Mouse (Mus musculus) kidney, embryonic 15.5 days (tissue): Measurements from ENCODE around the gene Lta. TPM values are rescaled to one million over a fixed set of nuclear protein-coding genes. Genes with fewer than 3 reads are reported as not detected.
A peak's percentile ranks its signal among the peaks of the same experiment; 100 is the strongest.

Experiments used
- ATAC-seq: fragments of 200-750 bp; cut with Nextera tagmentation; replicated peaks from 2 replicates; pipeline ENCODE4 v1.8.0; 2017; ENCODE audit warnings: moderate TSS enrichment; ENCODE audit not compliant: low FRiP score
- H3K27ac ChIP-seq: fragments of 300-500 bp; sonication (generic); 2 replicates; pipeline ENCODE4 v1.5.1; 2015; ENCODE audit warnings: mild to moderate bottlenecking, inconsistent platforms
- H3K27me3 ChIP-seq: fragments of 300-500 bp; sonication (generic); 2 replicates; pipeline ENCODE4 v1.6.1; 2015; ENCODE audit warnings: inconsistent platforms
- H3K36me3 ChIP-seq: fragments of 300-500 bp; sonication (generic); 2 replicates; pipeline ENCODE4 v1.6.1; 2015; ENCODE audit warnings: inconsistent platforms
- H3K4me1 ChIP-seq: fragments of 300-500 bp; sonication (generic); 2 replicates; pipeline ENCODE4 v1.6.1; 2015; ENCODE audit warnings: inconsistent platforms
- H3K4me2 ChIP-seq: fragments of 300-500 bp; sonication (generic); 2 replicates; pipeline ENCODE4 v1.6.1; 2015; ENCODE audit warnings: moderate library complexity, mild to moderate bottlenecking, inconsistent platforms
- H3K4me3 ChIP-seq: fragments of 300-500 bp; sonication (generic); replicated peaks from 2 replicates; pipeline ENCODE4 v1.5.1; 2015; ENCODE audit warnings: mild to moderate bottlenecking, inconsistent platforms
- H3K9ac ChIP-seq: fragments of 300-500 bp; sonication (generic); 2 replicates; pipeline ENCODE4 v1.6.1; 2015; ENCODE audit warnings: mild to moderate bottlenecking, inconsistent platforms
- H3K9me3 ChIP-seq: fragments of 300-500 bp; sonication (generic); replicated peaks from 2 replicates; pipeline ENCODE4 v1.6.1; 2016; ENCODE audit warnings: inconsistent platforms
- WGBS: fragments of 180-500 bp; shearing (Covaris S2); methylation state at CpG from one replicate; pipeline ENCODE4 v1.1.7; 2015; ENCODE audit warnings: mixed read lengths; 5-methylcytosine and 5-hydroxymethylcytosine counted together
- polyA plus RNA-seq: library from polyadenylated mRNA; unstranded; fragments of >200 nt; fragmentation: Nextera tagmentation; extraction: Ambion mirVana; gene quantifications from 2 replicates; pipeline ENCODE4 v1.2.1, GENCODE M21; 2015

The Lta gene
- polyA plus RNA-seq, 1 experiment from 2014 or later, result 0.10 TPM

- no peak for ATAC-seq
- Histone ChIP-seq H3K4me3 (no peak overlapping the region), H3K4me2 (no peak overlapping the region), H3K4me1 (peaks cover 26% of the 10 kb centered on the region), H3K27me3 (peaks cover 88% of the 10 kb centered on the region), H3K36me3 (no peaks in the 10 kb centered on the region), H3K9ac (no peak overlapping the region), H3K9me3 (no peaks in the 10 kb centered on the region), H3K27ac (no peak overlapping the region)
- WGBS, result 31% methylated on average over 8 of the region's 8 CpGs
Observed at GRCm38 (mm10) chr17:35198946-35199345, 6.2 kb downstream of the Lta start.

- Histone ChIP-seq H3K4me2 (no peak overlapping the region), H3K9ac (no peak overlapping the region), H3K9me3 (no peaks in the 10 kb centered on the region), H3K4me1 (peaks cover 26% of the 10 kb centered on the region), H3K27ac (no peak overlapping the region), H3K27me3 (peaks cover 87% of the 10 kb centered on the region), H3K36me3 (no peaks in the 10 kb centered on the region), H3K4me3 (no peak overlapping the region)
- WGBS, result 71% methylated on average over 7 of the region's 7 CpGs
- ATAC-seq, result no peak
Observed at GRCm38 (mm10) chr17:35198029-35198428, 7.1 kb downstream of the Lta start.

DNA sequence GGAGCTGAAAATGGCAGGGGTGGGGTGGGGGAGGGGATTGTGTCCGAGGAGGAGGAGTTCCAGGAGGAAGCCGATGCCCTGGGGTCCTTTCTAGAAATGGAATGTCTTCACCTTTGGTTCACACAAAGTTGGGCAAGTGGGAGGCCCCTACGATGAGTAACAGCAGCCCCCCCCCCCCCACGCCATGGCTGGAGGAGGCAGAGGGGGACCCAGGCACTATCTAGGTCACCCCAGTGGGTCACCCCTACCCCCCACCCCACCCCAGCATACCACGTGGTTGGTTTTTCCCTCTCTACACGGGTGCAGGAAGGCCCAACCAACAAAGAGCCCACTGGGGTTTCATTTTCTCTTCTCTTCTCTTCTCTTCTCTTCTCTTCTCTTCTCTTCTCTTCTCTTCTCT, 8.0 kb downstream of the Lta start:
- Histone ChIP-seq H3K27me3 (peaks cover 78% of the 10 kb centered on the region), H3K4me3 (no peak overlapping the region), H3K36me3 (no peaks in the 10 kb centered on the region), H3K9me3 (no peaks in the 10 kb centered on the region), H3K4me1 (peaks cover 26% of the 10 kb centered on the region), H3K4me2 (no peak overlapping the region), H3K9ac (no peak overlapping the region), H3K27ac (no peak overlapping the region)
- WGBS, result 46% methylated on average over 6 of the region's 6 CpGs
- ATAC-seq, result no peak

GRCm38 (mm10) chr17:35196321-35196641, 8.9 kb downstream of the Lta start:
- Histone ChIP-seq H3K4me2 (peak overlapping the region; percentile 83), H3K9me3 (no peaks in the 10 kb centered on the region), H3K27me3 (peaks cover 70% of the 10 kb centered on the region), H3K9ac (no peak overlapping the region), H3K4me1 (peaks cover 22% of the 10 kb centered on the region), H3K27ac (no peak overlapping the region), H3K36me3 (no peaks in the 10 kb centered on the region), H3K4me3 (peak overlapping the region; percentile 49)
- ATAC-seq, result 0 out of 2 replicates have a peak, but pooled peaks have one; percentile 31
- WGBS, result 29% methylated on average over 9 of the region's 9 CpGs

DNA sequence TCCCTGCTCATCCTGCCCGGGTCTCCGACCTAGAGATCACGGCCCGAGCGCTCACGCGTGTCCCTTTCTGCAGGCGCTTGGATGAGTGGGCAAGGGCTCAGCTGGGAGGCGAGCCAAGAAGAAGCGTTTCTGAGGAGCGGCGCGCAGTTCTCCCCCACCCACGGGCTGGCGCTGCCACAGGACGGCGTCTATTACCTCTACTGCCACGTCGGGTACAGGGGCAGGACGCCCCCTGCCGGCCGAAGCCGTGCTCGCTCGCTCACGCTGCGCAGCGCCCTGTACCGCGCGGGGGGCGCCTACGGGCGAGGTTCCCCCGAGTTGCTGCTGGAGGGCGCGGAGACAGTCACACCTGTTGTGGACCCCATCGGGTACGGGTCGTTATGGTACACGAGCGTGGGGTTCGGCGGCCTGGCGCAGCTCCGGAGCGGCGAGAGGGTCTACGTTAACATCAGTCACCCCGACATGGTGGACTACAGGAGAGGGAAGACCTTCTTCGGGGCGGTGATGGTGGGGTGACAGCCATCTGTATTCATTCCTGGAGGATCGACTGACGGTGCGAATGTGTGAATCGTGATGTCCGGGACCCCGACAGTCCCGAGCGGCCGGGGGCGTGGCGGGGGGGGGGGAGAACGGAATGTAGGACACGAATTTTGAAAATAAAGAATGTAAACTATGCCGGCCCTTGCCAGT, 9.4 kb downstream of the Lta start:
- Histone ChIP-seq H3K9ac (peak overlapping the region; percentile 37), H3K4me2 (peak overlapping the region; percentile 83), H3K4me1 (peaks cover 22% of the 10 kb centered on the region), H3K27ac (no peak overlapping the region), H3K4me3 (peak overlapping the region; percentile 49), H3K9me3 (no peaks in the 10 kb centered on the region), H3K27me3 (peaks cover 65% of the 10 kb centered on the region), H3K36me3 (no peaks in the 10 kb centered on the region)
- WGBS, result 1% methylated on average over 66 of the region's 66 CpGs
- ATAC-seq, result peak; percentile 81

DNA sequence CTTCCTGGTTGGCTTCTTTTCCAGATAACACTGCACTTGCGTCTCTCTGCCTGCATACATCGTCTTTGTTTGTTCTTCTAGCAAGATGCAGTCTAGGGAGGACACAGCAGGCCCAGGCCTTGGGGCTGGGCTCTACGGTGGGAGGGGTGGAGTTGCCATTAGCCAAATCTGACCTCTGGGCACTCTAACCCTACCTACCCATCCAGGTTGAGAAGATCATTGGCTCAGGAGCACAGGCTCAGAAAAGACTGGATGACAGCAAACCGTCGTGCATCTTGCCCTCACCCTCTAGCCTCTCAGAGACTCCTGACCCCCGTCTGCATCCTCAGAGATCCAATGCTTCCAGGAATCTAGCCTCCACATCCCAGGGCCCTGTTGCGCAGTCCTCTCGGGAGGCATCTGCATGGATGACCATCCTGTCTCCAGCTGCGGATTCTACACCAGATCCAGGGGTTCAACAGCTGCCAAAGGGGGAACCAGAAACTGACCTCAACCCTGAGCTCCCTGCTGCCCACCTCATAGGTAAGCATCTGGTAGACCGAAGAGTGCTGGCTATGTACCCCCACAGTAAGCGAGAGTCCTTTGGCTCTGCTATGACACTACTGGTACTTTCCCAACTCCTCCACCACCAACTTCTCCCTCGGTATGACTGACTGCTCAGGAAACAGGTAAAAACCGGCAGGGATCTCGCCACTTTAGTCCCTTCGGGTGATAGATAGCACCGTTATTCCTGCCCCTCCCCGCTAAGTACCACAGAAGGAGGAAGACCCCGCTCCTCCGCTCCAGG, 10.1 kb downstream of the Lta start:
- Histone ChIP-seq H3K9ac (peak overlapping the region; percentile 37; the same call in 1 of the 2 replicates), H3K4me3 (peak overlapping the region; percentile 49), H3K27ac (no peak overlapping the region), H3K4me2 (peak overlapping the region; percentile 83), H3K36me3 (no peaks in the 10 kb centered on the region), H3K4me1 (peaks cover 22% of the 10 kb centered on the region), H3K27me3 (peaks cover 57% of the 10 kb centered on the region), H3K9me3 (no peaks in the 10 kb centered on the region)
- 43% methylated on average over 19 of the region's 19 CpGs for WGBS
- ATAC-seq, result peak; percentile 53

DNA sequence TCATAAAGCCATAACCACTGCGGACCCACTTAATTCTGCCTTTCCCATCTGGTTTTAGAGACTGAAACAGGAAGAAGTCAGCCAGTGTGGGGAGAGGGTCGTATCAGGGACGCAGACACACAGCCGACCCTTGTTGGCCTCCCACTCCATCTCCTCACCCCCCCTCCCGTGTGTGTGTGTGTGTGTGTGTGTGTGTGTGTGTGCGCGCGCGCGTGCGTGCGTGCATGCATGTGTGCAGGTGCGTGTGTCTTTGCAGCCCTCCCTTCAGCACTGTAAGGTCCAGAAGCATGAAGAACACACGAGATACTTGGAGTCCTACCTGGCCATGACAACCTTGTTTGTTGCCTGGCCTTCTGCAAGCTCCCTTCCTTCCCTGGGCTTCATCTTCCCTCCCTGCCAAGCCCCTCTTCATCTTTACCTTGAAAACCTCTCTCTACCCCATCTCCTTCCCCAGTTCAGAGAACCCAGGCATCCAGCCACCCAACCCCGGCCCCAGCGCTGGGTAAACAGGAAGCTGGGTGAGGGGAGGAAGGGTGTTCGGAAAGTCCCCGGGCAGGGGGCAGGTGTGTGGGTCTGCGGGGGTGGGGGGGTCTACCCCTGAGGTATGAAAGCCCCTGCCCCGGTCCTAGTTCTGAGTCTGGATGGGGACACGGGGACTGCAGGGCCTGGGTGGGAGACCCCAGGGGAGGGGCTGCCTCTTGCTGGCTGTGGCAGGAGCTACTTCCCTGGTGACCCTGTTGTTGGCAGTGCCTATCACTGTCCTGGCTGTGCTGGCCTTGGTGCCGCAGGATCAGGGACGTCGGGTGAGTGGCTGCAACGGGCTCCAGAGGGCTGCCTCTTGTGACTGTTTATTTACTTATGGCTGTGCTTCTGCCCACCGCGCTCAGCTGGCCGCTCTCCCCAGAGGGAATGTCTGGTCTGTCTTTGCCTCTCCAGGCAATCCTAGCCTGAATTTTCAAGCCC, 11.0 kb downstream of the Lta start, which contains the start of gene Ltb:
Gene Ltb (plus strand): TSS at position 559 of the 963 bp plus-strand sequence.
- Histone ChIP-seq H3K4me1 (peaks cover 22% of the 10 kb centered on the region), H3K9ac (no peak within 1 kb of the TSS), H3K36me3 (no peaks in the 10 kb centered on the region), H3K9me3 (no peaks in the 10 kb centered on the region), H3K4me2 (peak within 1 kb of the TSS; percentile 83), H3K4me3 (peak within 1 kb of the TSS; percentile 49), H3K27ac (no peak within 1 kb of the TSS), H3K27me3 (peaks cover 50% of the 10 kb centered on the region)
- 59% methylated on average over 28 of the region's 28 CpGs for WGBS
- no peak for ATAC-seq

GRCm38 (mm10) chr17:35192924-35193323, 12.2 kb downstream of the Lta start:
- Histone ChIP-seq H3K9ac (no peak overlapping the region), H3K9me3 (no peaks in the 10 kb centered on the region), H3K4me2 (no peak overlapping the region), H3K27ac (no peak overlapping the region), H3K4me1 (peaks cover 22% of the 10 kb centered on the region), H3K36me3 (no peaks in the 10 kb centered on the region), H3K4me3 (no peak overlapping the region), H3K27me3 (peaks cover 42% of the 10 kb centered on the region)
- ATAC-seq, result no peak
- WGBS, result 85% methylated on average over 5 of the region's 5 CpGs

DNA sequence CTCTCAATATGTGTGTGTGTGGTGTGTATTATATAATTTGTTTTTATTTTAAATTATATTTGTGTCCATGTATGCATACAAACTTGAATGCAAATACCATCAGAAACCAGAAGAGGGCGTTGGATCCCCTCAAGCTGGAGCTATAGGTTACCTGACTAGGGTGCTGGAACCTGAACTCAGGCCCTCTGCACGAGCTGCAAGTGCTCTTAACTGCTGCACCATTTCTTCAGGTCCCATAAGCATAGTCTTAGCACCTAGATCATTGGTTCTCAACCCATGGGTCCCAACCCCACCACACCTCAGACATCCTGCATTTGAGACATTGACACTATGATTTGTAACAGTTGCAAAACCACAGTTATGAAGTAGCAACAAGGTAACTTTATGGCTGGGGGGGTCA, 13.4 kb downstream of the Lta start:
- 70% methylated on average over 2 of the region's 2 CpGs for WGBS
- no peak for ATAC-seq

GRCm38 (mm10) chr17:35190096-35190495, 15.1 kb downstream of the Lta start:
- Histone ChIP-seq H3K36me3 (no peaks in the 10 kb centered on the region), H3K9ac (no peak overlapping the region), H3K27me3 (peaks cover 20% of the 10 kb centered on the region), H3K9me3 (no peaks in the 10 kb centered on the region), H3K27ac (no peak overlapping the region), H3K4me3 (no peak overlapping the region), H3K4me1 (peaks cover 21% of the 10 kb centered on the region), H3K4me2 (no peak overlapping the region)
- no peak for ATAC-seq
- 80% methylated on average over 4 of the region's 4 CpGs for WGBS

More for the DNA sequence above, 13.4 kb downstream of the Lta start:
- Histone ChIP-seq H3K27me3 (peaks cover 36% of the 10 kb centered on the region), H3K36me3 (no peaks in the 10 kb centered on the region), H3K4me2 (no peak overlapping the region), H3K27ac (no peak overlapping the region), H3K4me1 (peaks cover 23% of the 10 kb centered on the region), H3K9ac (no peak overlapping the region), H3K4me3 (no peak overlapping the region), H3K9me3 (no peaks in the 10 kb centered on the region)

- H3K4me2 ChIP-seq, result no peak overlapping the region
- no peaks in the 10 kb centered on the region for H3K9me3 ChIP-seq
- H3K36me3 ChIP-seq, result no peaks in the 10 kb centered on the region
- H3K4me3 ChIP-seq, result no peak overlapping the region
- no peak overlapping the region for H3K27ac ChIP-seq
- H3K27me3 ChIP-seq, result peaks cover 11% of the 10 kb centered on the region
- 52% methylated on average over 1 of the region's 1 CpGs for WGBS
- H3K9ac ChIP-seq, result no peak overlapping the region
- no peak for ATAC-seq
- peaks cover 13% of the 10 kb centered on the region for H3K4me1 ChIP-seq
Observed at GRCm38 (mm10) chr17:35189186-35189585, 16.0 kb downstream of the Lta start.
